Mouse (Mus musculus): ENCODE results near the gene Nmt1. TPM values are rescaled to one million over a fixed set of nuclear protein-coding genes. Genes with fewer than 3 reads are reported as not detected.
A peak's percentile ranks its signal among the peaks of the same experiment; 100 is the strongest.

The Nmt1 gene
- polyA plus RNA-seq, 1 experiment from 2014 or later, result 26.8 TPM

DNA sequence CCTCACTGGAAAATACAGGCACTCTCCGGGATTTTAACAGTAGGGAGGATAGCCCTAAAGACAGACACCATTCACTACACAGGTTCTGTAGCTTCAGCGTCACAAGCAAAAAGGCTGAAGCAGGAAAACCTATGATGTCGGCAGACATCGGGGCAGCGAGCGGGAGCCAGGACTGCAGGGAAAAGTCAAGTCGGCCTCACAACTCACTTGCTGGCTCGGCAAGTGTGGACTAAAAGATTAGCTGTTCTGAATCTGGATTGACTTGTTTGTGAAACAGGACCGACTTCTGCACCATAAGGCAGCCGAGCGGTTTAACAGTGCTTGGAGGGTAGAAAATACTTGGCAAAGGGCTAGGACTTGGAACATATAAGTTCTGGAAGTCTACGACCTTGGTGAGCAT is 85.0 kb downstream of the Nmt1 start:
- Histone ChIP-seq H3K27ac (ENCODE audit: low read length) (no peak overlapping the region), H3K4me3 (ENCODE audit: low read depth, low read length) (no peak overlapping the region), H3K4me2 (ENCODE audit: low read length) (no peak overlapping the region), H3K9me3 (replicated peaks; ENCODE audit: control insufficient read depth, low read length, poor library complexity, severe bottlenecking) (no peaks in the 10 kb centered on the region), H3K27me3 (ENCODE audit: control insufficient read depth, insufficient read depth, low read depth, low read length) (peaks cover 27% of the 10 kb centered on the region), H3K36me3 (ENCODE audit: control insufficient read depth, insufficient read depth, low read length) (no peaks in the 10 kb centered on the region), H3K9ac (ENCODE audit: low read depth, low read length) (no peak overlapping the region), H3K4me1 (ENCODE audit: control insufficient read depth, insufficient read depth, low read length) (peaks cover 19% of the 10 kb centered on the region)
- ATAC-seq, result no peak
- 28% methylated on average over 12 of the region's 12 CpGs for WGBS

GRCm38 (mm10) chr11:103113771-103114170 is 85.8 kb downstream of the Nmt1 start:
- Histone ChIP-seq H3K27ac (ENCODE audit: low read length) (no peak overlapping the region), H3K4me2 (ENCODE audit: low read length) (no peak overlapping the region), H3K9ac (ENCODE audit: low read depth, low read length) (no peak overlapping the region), H3K4me1 (ENCODE audit: control insufficient read depth, insufficient read depth, low read length) (peaks cover 25% of the 10 kb centered on the region), H3K27me3 (ENCODE audit: control insufficient read depth, insufficient read depth, low read depth, low read length) (peaks cover 27% of the 10 kb centered on the region), H3K36me3 (ENCODE audit: control insufficient read depth, insufficient read depth, low read length) (no peaks in the 10 kb centered on the region), H3K4me3 (ENCODE audit: low read depth, low read length) (no peak overlapping the region), H3K9me3 (replicated peaks; ENCODE audit: control insufficient read depth, low read length, poor library complexity, severe bottlenecking) (no peaks in the 10 kb centered on the region)
- no peak for ATAC-seq
- 82% methylated on average over 4 of the region's 4 CpGs for WGBS

GRCm38 (mm10) chr11:103114270-103114943 is 86.4 kb downstream of the Nmt1 start:
- peak overlapping the region; percentile 76 for H3K4me2 ChIP-seq (ENCODE audit: low read length)
- peak overlapping the region; percentile 51 for H3K4me3 ChIP-seq (ENCODE audit: low read depth, low read length)
- H3K27ac ChIP-seq (ENCODE audit: low read length), result peak overlapping the region; percentile 91
- H3K27me3 ChIP-seq (ENCODE audit: control insufficient read depth, insufficient read depth, low read depth, low read length), result peaks cover 27% of the 10 kb centered on the region
- WGBS, result 81% methylated on average over 11 of the region's 11 CpGs
- no peaks in the 10 kb centered on the region for H3K36me3 ChIP-seq (ENCODE audit: control insufficient read depth, insufficient read depth, low read length)
- peak overlapping the region; percentile 77 for H3K9ac ChIP-seq (ENCODE audit: low read depth, low read length)
- no peak for ATAC-seq
- H3K4me1 ChIP-seq (ENCODE audit: control insufficient read depth, insufficient read depth, low read length), result peaks cover 29% of the 10 kb centered on the region
- no peaks in the 10 kb centered on the region for H3K9me3 ChIP-seq (replicated peaks; ENCODE audit: control insufficient read depth, low read length, poor library complexity, severe bottlenecking)

- peaks cover 27% of the 10 kb centered on the region for H3K27me3 ChIP-seq (ENCODE audit: control insufficient read depth, insufficient read depth, low read depth, low read length)
- H3K4me3 ChIP-seq (ENCODE audit: low read depth, low read length), result peak overlapping the region; percentile 51
- H3K4me1 ChIP-seq (ENCODE audit: control insufficient read depth, insufficient read depth, low read length), result peaks cover 31% of the 10 kb centered on the region
- no peaks in the 10 kb centered on the region for H3K9me3 ChIP-seq (replicated peaks; ENCODE audit: control insufficient read depth, low read length, poor library complexity, severe bottlenecking)
- peak overlapping the region; percentile 76 for H3K4me2 ChIP-seq (ENCODE audit: low read length)
- H3K9ac ChIP-seq (ENCODE audit: low read depth, low read length), result peak overlapping the region; percentile 77
- no peaks in the 10 kb centered on the region for H3K36me3 ChIP-seq (ENCODE audit: control insufficient read depth, insufficient read depth, low read length)
- ATAC-seq, result peak; percentile 82
- H3K27ac ChIP-seq (ENCODE audit: low read length), result peak overlapping the region; percentile 91
- WGBS, result under 1% methylated on average over 34 of the region's 34 CpGs
These were observed 87.4 kb downstream of the Nmt1 start for GRCm38 (mm10) chr11:103115163-103116007.

DNA sequence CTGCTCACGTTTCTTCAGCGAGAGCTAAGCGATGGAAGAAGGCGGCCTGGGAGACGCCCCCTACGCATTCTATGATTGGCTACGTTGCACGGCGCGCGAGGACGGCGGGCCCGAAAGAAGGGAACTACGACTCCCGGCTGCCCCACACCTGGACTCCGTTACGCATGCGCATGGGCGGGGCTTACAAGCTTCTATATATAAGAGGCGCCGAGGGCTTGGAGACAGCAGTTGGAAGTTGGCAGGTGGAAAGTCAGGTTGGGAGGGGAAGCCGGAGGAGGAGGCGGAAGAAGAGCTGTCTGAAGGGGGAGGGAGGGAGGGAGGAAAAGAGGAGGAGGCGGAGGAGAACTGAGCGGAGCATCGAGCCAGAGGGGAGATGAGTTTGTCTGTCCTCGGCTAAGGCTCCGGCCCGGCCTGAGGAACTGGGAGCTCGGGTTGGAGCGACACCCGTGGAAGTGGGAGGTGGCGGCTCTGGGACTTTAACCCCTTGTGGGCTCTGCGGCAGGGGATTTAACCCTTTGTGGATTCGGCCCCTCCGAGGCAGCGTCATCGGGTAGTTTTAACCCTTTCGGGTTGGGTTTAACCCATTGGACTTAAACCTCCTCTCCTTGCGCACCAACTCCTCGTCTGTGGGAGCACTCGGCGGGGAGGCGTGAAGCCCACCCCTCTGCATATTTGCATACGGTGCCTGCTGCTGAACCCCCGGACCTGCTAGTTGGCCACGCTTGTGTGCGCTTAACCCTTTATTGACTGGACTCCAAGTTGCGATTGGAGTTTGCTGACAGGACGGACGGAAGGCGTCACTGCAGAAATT is 88.2 kb downstream of the Nmt1 start, which contains the start of gene Hexim1:
Hexim1 (plus strand) TSS at position 224 of the 811 bp plus-strand sequence.
- Histone ChIP-seq H3K4me2 (ENCODE audit: low read length) (peak within 1 kb of the TSS; percentile 93), H3K9me3 (replicated peaks; ENCODE audit: control insufficient read depth, low read length, poor library complexity, severe bottlenecking) (no peaks in the 10 kb centered on the region), H3K27ac (ENCODE audit: low read length) (peak within 1 kb of the TSS; percentile 91), H3K27me3 (ENCODE audit: control insufficient read depth, insufficient read depth, low read depth, low read length) (peaks cover 23% of the 10 kb centered on the region), H3K9ac (ENCODE audit: low read depth, low read length) (peak within 1 kb of the TSS; percentile 77), H3K4me3 (ENCODE audit: low read depth, low read length) (peak within 1 kb of the TSS; percentile 51), H3K36me3 (ENCODE audit: control insufficient read depth, insufficient read depth, low read length) (no peaks in the 10 kb centered on the region), H3K4me1 (ENCODE audit: control insufficient read depth, insufficient read depth, low read length) (peaks cover 31% of the 10 kb centered on the region)
- ATAC-seq, result peak; percentile 96
- under 1% methylated on average over 51 of the region's 53 CpGs for WGBS

DNA sequence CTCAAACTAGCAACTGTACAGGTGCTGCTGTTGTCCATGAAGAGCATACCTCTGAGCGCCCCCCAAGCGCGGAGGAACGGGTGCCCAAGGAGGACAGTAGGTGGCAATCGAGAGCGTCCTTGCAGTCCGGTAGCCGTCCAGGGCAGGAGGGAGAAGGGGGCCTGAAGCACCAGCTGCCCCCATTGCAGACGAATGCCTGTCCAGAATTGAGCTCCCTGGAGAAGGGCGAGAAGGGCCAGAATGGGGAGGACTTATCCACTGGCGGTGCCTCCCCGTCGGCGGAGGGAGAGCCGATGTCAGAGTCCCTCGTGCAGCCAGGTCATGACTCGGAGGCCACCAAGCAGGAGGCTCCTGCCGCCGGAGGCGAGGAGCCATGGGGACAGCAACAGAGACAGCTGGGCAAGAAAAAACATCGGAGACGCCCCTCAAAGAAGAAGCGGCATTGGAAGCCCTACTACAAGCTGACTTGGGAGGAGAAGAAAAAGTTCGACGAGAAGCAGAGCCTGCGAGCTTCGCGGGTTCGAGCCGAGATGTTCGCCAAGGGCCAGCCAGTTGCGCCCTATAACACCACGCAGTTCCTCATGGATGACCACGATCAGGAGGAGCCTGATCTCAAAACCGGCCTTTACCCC is 89.1 kb downstream of the Nmt1 start:
- H3K9me3 ChIP-seq (replicated peaks; ENCODE audit: control insufficient read depth, low read length, poor library complexity, severe bottlenecking), result no peaks in the 10 kb centered on the region
- 0% methylated on average over 35 of the region's 35 CpGs for WGBS
- no peaks in the 10 kb centered on the region for H3K36me3 ChIP-seq (ENCODE audit: control insufficient read depth, insufficient read depth, low read length)
- H3K4me1 ChIP-seq (ENCODE audit: control insufficient read depth, insufficient read depth, low read length), result peaks cover 24% of the 10 kb centered on the region
- ATAC-seq, result peak; percentile 19; the same call in 1 of the 2 replicates
- H3K27ac ChIP-seq (ENCODE audit: low read length), result peak overlapping the region; percentile 77
- H3K27me3 ChIP-seq (ENCODE audit: control insufficient read depth, insufficient read depth, low read depth, low read length), result peaks cover 15% of the 10 kb centered on the region
- H3K4me3 ChIP-seq (ENCODE audit: low read depth, low read length), result peak overlapping the region; percentile 51
- H3K4me2 ChIP-seq (ENCODE audit: low read length), result peak overlapping the region; percentile 93
- peak overlapping the region; percentile 72 for H3K9ac ChIP-seq (ENCODE audit: low read depth, low read length)

GRCm38 (mm10) chr11:103117591-103118009 is 89.6 kb downstream of the Nmt1 start:
- peak overlapping the region; percentile 54 for H3K27ac ChIP-seq (ENCODE audit: low read length)
- no peak for ATAC-seq
- under 1% methylated on average over 38 of the region's 38 CpGs for WGBS

More at GRCm38 (mm10) chr11:103117591-103118009, 89.6 kb downstream of the Nmt1 start:
- no peaks in the 10 kb centered on the region for H3K9me3 ChIP-seq (replicated peaks; ENCODE audit: control insufficient read depth, low read length, poor library complexity, severe bottlenecking)
- H3K27me3 ChIP-seq (ENCODE audit: control insufficient read depth, insufficient read depth, low read depth, low read length), result peaks cover 10% of the 10 kb centered on the region; the same call in 1 of the 2 replicates
- peak overlapping the region; percentile 72 for H3K9ac ChIP-seq (ENCODE audit: low read depth, low read length)
- H3K4me2 ChIP-seq (ENCODE audit: low read length), result peak overlapping the region; percentile 93
- peak overlapping the region; percentile 51 for H3K4me3 ChIP-seq (ENCODE audit: low read depth, low read length)
- H3K36me3 ChIP-seq (ENCODE audit: control insufficient read depth, insufficient read depth, low read length), result no peaks in the 10 kb centered on the region
- H3K4me1 ChIP-seq (ENCODE audit: control insufficient read depth, insufficient read depth, low read length), result peaks cover 22% of the 10 kb centered on the region

Measured in midbrain, embryonic 16.5 days (tissue).